Mouse (Mus musculus) brain, embryonic 14.5 days (tissue): ENCODE results near the gene Gbf1.

Experiments used
- CTCF ChIP-seq: fragments of 200-500 bp; IDR thresholded peaks from 2 replicates; pipeline ENCODE4 v1.5.1; 2012; ENCODE audit warnings: inconsistent platforms, mild to moderate bottlenecking, moderate library complexity, borderline replicate concordance; ENCODE audit not compliant: insufficient read depth, insufficient read length; ENCODE audit errors: extremely low read depth
- POLR2A ChIP-seq: fragments of 200-500 bp; IDR thresholded peaks from 2 replicates; pipeline ENCODE4 v1.6.1; 2012; ENCODE audit warnings: mild to moderate bottlenecking, inconsistent platforms, borderline replicate concordance; ENCODE audit not compliant: poor library complexity, insufficient read depth, insufficient read length, severe bottlenecking; ENCODE audit errors: extremely low read depth

- TF ChIP-seq POLR2A: no peak
- TF ChIP-seq CTCF: no peak
Measured at GRCm38 (mm10) chr19:46240246-46240645, 87.9 kb downstream of the Gbf1 start.
